In genomic region chr10:19987736-19988135, GRCm38 (mm10) we compare ENCODE assay signal across 17 mouse cellular contexts.
"Had no signal": no experiment of that assay in that cellular context is flagged by ENCODE, and none has a peak within 500 bp of the region (broad histone marks: within the 10 kb centered on the region; RNA-seq: fewer than 3 reads in every experiment).

No protein-coding gene starts in this region.

- H3K4me1 ChIP-seq: limb, embryonic 15.5 days; liver, embryonic 12.5 days; midbrain, embryonic 10.5 days; neural tube, embryonic 15.5 days had no signal

- H3K27me3 ChIP-seq: kidney, embryonic 15.5 days; limb, embryonic 15.5 days; liver, embryonic 12.5 days; neural tube, embryonic 15.5 days had no signal

- DNase-seq: kidney, adult 2 months; kidney, postnatal 25 days; lung, embryonic 14.5 days; lung, postnatal 10 days; lung, postnatal 4 days; midbrain, embryonic 14.5 days; right cerebral cortex, postnatal 14 days; spleen, adult 18-20 months; thymus, adult 18-20 months; thymus, postnatal 14 days had no signal

- H3K27ac ChIP-seq: hindbrain, postnatal 0 days; kidney, embryonic 15.5 days; limb, embryonic 15.5 days; liver, embryonic 12.5 days; midbrain, embryonic 10.5 days; neural tube, embryonic 15.5 days had no signal

- ATAC-seq: hindbrain, postnatal 0 days; liver, embryonic 12.5 days had no signal

- H3K4me2 ChIP-seq: kidney, embryonic 15.5 days; limb, embryonic 15.5 days; liver, embryonic 12.5 days; lung, embryonic 14.5 days; neural tube, embryonic 15.5 days had no signal

- H3K9ac ChIP-seq: kidney, embryonic 15.5 days; limb, embryonic 15.5 days; liver, embryonic 12.5 days; lung, embryonic 14.5 days; neural tube, embryonic 15.5 days had no signal

- H3K36me3 ChIP-seq: kidney, embryonic 15.5 days; limb, embryonic 15.5 days; liver, embryonic 12.5 days; midbrain, embryonic 10.5 days; neural tube, embryonic 15.5 days had no signal

- H3K4me3 ChIP-seq: kidney, embryonic 15.5 days; limb, embryonic 15.5 days; liver, embryonic 12.5 days; midbrain, embryonic 10.5 days; myocyte; neural tube, embryonic 15.5 days had no signal

- H3K9me3 ChIP-seq: kidney, embryonic 15.5 days; limb, embryonic 15.5 days; liver, embryonic 12.5 days; midbrain, embryonic 10.5 days; neural tube, embryonic 15.5 days had no signal
